Mouse (Mus musculus) thymus, adult 18-20 months (tissue): ENCODE data around the gene Angptl4.
A peak's percentile ranks its signal among the peaks of the same experiment; 100 is the strongest.
"Not testable (repeated sequence)": the region's sequence is repeated elsewhere in the genome, so short reads cannot be mapped to it uniquely, and the experiment has no call there.

Experiments used
- DNase-seq, 2 experiments: peaks; one replicate each; pipeline ENCODE4 v3.0.0; 2022; ENCODE audit warnings: mixed read lengths in 2 of 2

The Angptl4 gene

GRCm38 (mm10) chr17:33781124-33781977, at the start of gene Angptl4:
Gene Angptl4, minus strand, starts transcription at chr17:33781830.
- peak; percentile 57 to 75 for DNase-seq

- DNase-seq: no peak
These were observed 47.9 kb upstream of the Angptl4 start for GRCm38 (mm10) chr17:33829561-33829960.

GRCm38 (mm10) chr17:33828892-33829291, 47.3 kb upstream of the Angptl4 start:
- no peak for DNase-seq

- DNase-seq: peak in 1 of 2 experiments; percentile 39
These were observed 45.2 kb upstream of the Angptl4 start for GRCm38 (mm10) chr17:33826850-33827249.

GRCm38 (mm10) chr17:33825462-33825861, 43.8 kb upstream of the Angptl4 start:
- DNase-seq: no peak

GRCm38 (mm10) chr17:33824997-33825330, 43.3 kb upstream of the Angptl4 start:
- not testable (repeated sequence) for DNase-seq

GRCm38 (mm10) chr17:33824084-33824996, 42.7 kb upstream of the Angptl4 start, which contains the start of the genes Rps28 and Ndufa7:
Gene Rps28, minus strand, starts transcription at chr17:33824562.
Gene Ndufa7, plus strand, starts transcription at chr17:33824572.
- peak; percentile 95 to 97 for DNase-seq

GRCm38 (mm10) chr17:33823171-33823570, 41.5 kb upstream of the Angptl4 start:
- not testable (repeated sequence) for DNase-seq

- no peak for DNase-seq
These were observed 40.9 kb upstream of the Angptl4 start for GRCm38 (mm10) chr17:33822436-33822959.

- no peak for DNase-seq
These were observed 36.5 kb upstream of the Angptl4 start for GRCm38 (mm10) chr17:33817969-33818643.

- DNase-seq: peak; percentile 79 to 83
These were observed 35.7 kb upstream of the Angptl4 start for GRCm38 (mm10) chr17:33817184-33817968.

GRCm38 (mm10) chr17:33816612-33817011, 35.0 kb upstream of the Angptl4 start:
- DNase-seq: no peak

GRCm38 (mm10) chr17:33815399-33815798, 33.8 kb upstream of the Angptl4 start:
- DNase-seq: no peak

- no peak for DNase-seq
These were observed 31.4 kb upstream of the Angptl4 start for GRCm38 (mm10) chr17:33812990-33813389.

GRCm38 (mm10) chr17:33812475-33812874, 30.8 kb upstream of the Angptl4 start:
- no peak for DNase-seq

- DNase-seq: no peak
These were observed 29.5 kb upstream of the Angptl4 start for GRCm38 (mm10) chr17:33811142-33811516.

GRCm38 (mm10) chr17:33810334-33811141, 28.9 kb upstream of the Angptl4 start, which contains the start of gene Kank3:
Gene Kank3, plus strand, starts transcription at chr17:33810519.
- DNase-seq: peak; percentile 61 to 76

- no peak for DNase-seq
These were observed 26.6 kb upstream of the Angptl4 start for GRCm38 (mm10) chr17:33808192-33808591.

GRCm38 (mm10) chr17:33807181-33807888, 25.7 kb upstream of the Angptl4 start:
- no peak for DNase-seq

GRCm38 (mm10) chr17:33804745-33805144, 23.1 kb upstream of the Angptl4 start:
- no peak for DNase-seq
